Mouse (Mus musculus): Measurements from ENCODE around the gene Relt.
A peak's percentile ranks its signal among the peaks of the same experiment; 100 is the strongest.

Relt gene

GRCm38 (mm10) chr7:100862828-100863638, at the start of gene Relt:
Gene Relt (minus strand): TSS chr7:100863446.
- DNase-seq (ENCODE audit: low spot score in 2 of 2), result peak; percentile 90 to 96

- no peak for DNase-seq (ENCODE audit: low spot score in 2 of 2)
Observed at GRCm38 (mm10) chr7:100911791-100912190, 48.5 kb upstream of the Relt start.

- no peak for DNase-seq (ENCODE audit: low spot score in 2 of 2)
Observed at GRCm38 (mm10) chr7:100911246-100911770, 48.1 kb upstream of the Relt start.

GRCm38 (mm10) chr7:100908567-100908966, 45.3 kb upstream of the Relt start:
- DNase-seq (ENCODE audit: low spot score in 2 of 2), result no peak

- no peak for DNase-seq (ENCODE audit: low spot score in 2 of 2)
Observed at GRCm38 (mm10) chr7:100908061-100908460, 44.8 kb upstream of the Relt start.

- DNase-seq (ENCODE audit: low spot score in 2 of 2), result peak; percentile 66 to 87
Observed at GRCm38 (mm10) chr7:100907231-100907630, 44.0 kb upstream of the Relt start.

GRCm38 (mm10) chr7:100906029-100906789, 43.0 kb upstream of the Relt start:
- DNase-seq (ENCODE audit: low spot score in 2 of 2), result no peak

- no peak for DNase-seq (ENCODE audit: low spot score in 2 of 2)
Observed at GRCm38 (mm10) chr7:100905037-100905436, 41.8 kb upstream of the Relt start.

GRCm38 (mm10) chr7:100904612-100905011, 41.4 kb upstream of the Relt start:
- DNase-seq (ENCODE audit: low spot score in 2 of 2), result no peak

GRCm38 (mm10) chr7:100902451-100903137, 39.3 kb upstream of the Relt start:
- no peak for DNase-seq (ENCODE audit: low spot score in 2 of 2)

- DNase-seq (ENCODE audit: low spot score in 2 of 2), result no peak
Observed at GRCm38 (mm10) chr7:100897828-100898227, 34.6 kb upstream of the Relt start.

- DNase-seq (ENCODE audit: low spot score in 2 of 2), result no peak
Observed at GRCm38 (mm10) chr7:100894833-100895226, 31.6 kb upstream of the Relt start.

- no peak for DNase-seq (ENCODE audit: low spot score in 2 of 2)
Observed at GRCm38 (mm10) chr7:100894057-100894832, 31.0 kb upstream of the Relt start.

GRCm38 (mm10) chr7:100893249-100894056, 30.2 kb upstream of the Relt start:
- no peak for DNase-seq (ENCODE audit: low spot score in 2 of 2)

- DNase-seq (ENCODE audit: low spot score in 2 of 2), result no peak
Observed at GRCm38 (mm10) chr7:100886535-100886934, 23.3 kb upstream of the Relt start.

- DNase-seq (ENCODE audit: low spot score in 2 of 2), result no peak
Observed at GRCm38 (mm10) chr7:100884460-100884859, 21.2 kb upstream of the Relt start.

- no peak for DNase-seq (ENCODE audit: low spot score in 2 of 2)
Observed at GRCm38 (mm10) chr7:100881950-100882349, 18.7 kb upstream of the Relt start.

- DNase-seq (ENCODE audit: low spot score in 2 of 2), result no peak
Observed at GRCm38 (mm10) chr7:100881531-100881930, 18.3 kb upstream of the Relt start.

GRCm38 (mm10) chr7:100879595-100879994, 16.3 kb upstream of the Relt start:
- DNase-seq (ENCODE audit: low spot score in 2 of 2), result peak; percentile 68 to 87

GRCm38 (mm10) chr7:100876771-100877170, 13.5 kb upstream of the Relt start:
- DNase-seq (ENCODE audit: low spot score in 2 of 2), result no peak
